Mouse (Mus musculus) mature B cell (primary cell): ENCODE data around the gene Sgcd.
"Not testable (repeated sequence)": the region's sequence is repeated elsewhere in the genome, so short reads cannot be mapped to it uniquely, and the experiment has no call there.

Source experiments
- in situ Hi-C: fragments of 300-500 bp; cut with MboI; formaldehyde crosslinking; loops from 2 replicates; pipeline ENCODE4 v1.14.3; 2019

Gene Sgcd

GRCm38 (mm10) chr11:47460149-47460548 lies 528.6 kb downstream of the Sgcd start:
- in situ Hi-C loops = no loop called here

GRCm38 (mm10) chr11:47459214-47459613 lies 529.6 kb downstream of the Sgcd start:
- in situ Hi-C loops = no loop called here

- in situ Hi-C loops = no loop called here
Measured at GRCm38 (mm10) chr11:47447790-47448189, 541.0 kb downstream of the Sgcd start.

GRCm38 (mm10) chr11:47446337-47446736 lies 542.4 kb downstream of the Sgcd start:
- in situ Hi-C loops = no loop called here

- in situ Hi-C loops = no loop called here
Measured at GRCm38 (mm10) chr11:47445683-47446082, 543.1 kb downstream of the Sgcd start.

GRCm38 (mm10) chr11:47442266-47442665 lies 546.5 kb downstream of the Sgcd start:
- in situ Hi-C loops = no loop called here

- in situ Hi-C loops = no loop called here
Measured at GRCm38 (mm10) chr11:47399607-47400006, 589.2 kb downstream of the Sgcd start.

GRCm38 (mm10) chr11:47390798-47391197 lies 598.0 kb downstream of the Sgcd start:
- in situ Hi-C loops = not testable (repeated sequence)

GRCm38 (mm10) chr11:47389327-47389726 lies 599.4 kb downstream of the Sgcd start:
- in situ Hi-C loops = no loop called here

GRCm38 (mm10) chr11:47387726-47388125 lies 601.0 kb downstream of the Sgcd start:
- in situ Hi-C loops = no loop called here

- in situ Hi-C loops = no loop called here
Measured at GRCm38 (mm10) chr11:47386136-47386535, 602.6 kb downstream of the Sgcd start.

GRCm38 (mm10) chr11:47379630-47379958 lies 609.2 kb downstream of the Sgcd start:
- in situ Hi-C loops = no loop called here

- in situ Hi-C loops = no loop called here
Measured at GRCm38 (mm10) chr11:47378843-47379629, 609.7 kb downstream of the Sgcd start.

GRCm38 (mm10) chr11:47377421-47377820 lies 611.3 kb downstream of the Sgcd start:
- in situ Hi-C loops = no loop called here

- in situ Hi-C loops = no loop called here
Measured at GRCm38 (mm10) chr11:47376915-47377314, 611.9 kb downstream of the Sgcd start.

- in situ Hi-C loops = no loop called here
Measured at GRCm38 (mm10) chr11:47371616-47372015, 617.2 kb downstream of the Sgcd start.

- in situ Hi-C loops = no loop called here
Measured at GRCm38 (mm10) chr11:47351585-47351984, 637.2 kb downstream of the Sgcd start.

GRCm38 (mm10) chr11:47343486-47343885 lies 645.3 kb downstream of the Sgcd start:
- in situ Hi-C loops = no loop called here

GRCm38 (mm10) chr11:47333702-47334101 lies 655.1 kb downstream of the Sgcd start:
- in situ Hi-C loops = no loop called here

GRCm38 (mm10) chr11:47305579-47305978 lies 683.2 kb downstream of the Sgcd start:
- in situ Hi-C loops = no loop called here

- in situ Hi-C loops = no loop called here
Measured at GRCm38 (mm10) chr11:47304702-47305450, 683.9 kb downstream of the Sgcd start.

GRCm38 (mm10) chr11:47299777-47300176 lies 689.0 kb downstream of the Sgcd start:
- in situ Hi-C loops = no loop called here

- in situ Hi-C loops = no loop called here
Measured at GRCm38 (mm10) chr11:47297805-47298340, 690.9 kb downstream of the Sgcd start.
